Mouse (Mus musculus) testis, adult 2 months (tissue): ENCODE measurements around the gene Pilrb1.
"Not testable (repeated sequence)": the region's sequence is repeated elsewhere in the genome, so short reads cannot be mapped to it uniquely, and the experiment has no call there.

Source experiments
- CTCF ChIP-seq: fragments of 200-500 bp; IDR thresholded peaks from 2 replicates; pipeline ENCODE4 v1.5.1; 2012; ENCODE audit warnings: low read depth, mild to moderate bottlenecking, inconsistent platforms, low read length, moderate library complexity; ENCODE audit not compliant: control insufficient read depth, insufficient read depth, insufficient replicate concordance
- POLR2A ChIP-seq: fragments of 200-500 bp; IDR thresholded peaks from 2 replicates; pipeline ENCODE4 v1.6.1; 2012; ENCODE audit warnings: low read depth, mild to moderate bottlenecking, inconsistent platforms, low read length, moderate library complexity; ENCODE audit not compliant: control insufficient read depth

DNA sequence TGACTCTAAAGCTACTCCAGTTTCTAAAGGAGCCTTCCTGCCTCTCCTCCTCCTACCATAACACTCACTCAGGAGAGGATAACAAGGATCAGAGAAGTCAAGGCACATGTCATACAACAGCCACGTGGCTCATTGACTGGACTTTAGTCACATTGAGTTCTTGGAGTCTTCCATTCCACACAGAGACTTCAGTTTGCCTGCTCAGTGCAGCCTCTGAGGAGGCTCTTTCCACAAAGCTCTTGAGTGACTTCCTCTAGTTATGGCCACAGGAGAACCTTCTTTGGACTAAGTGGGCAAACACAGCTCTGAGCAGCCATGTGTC is 14.4 kb upstream of the Pilrb1 start:
- not testable (repeated sequence) for TF ChIP-seq CTCF, POLR2A
